Mouse (Mus musculus) intestine, embryonic 16.5 days (tissue): ENCODE results near the gene Slc48a1. TPM values are rescaled to one million over a fixed set of nuclear protein-coding genes. Genes with fewer than 3 reads are reported as not detected.

Experiments used
- ATAC-seq: fragments of 200-750 bp; cut with Nextera tagmentation; 2 replicates; pipeline ENCODE4 v1.8.0; 2017; ENCODE audit warnings: moderate TSS enrichment, moderate library complexity
- H3K27ac ChIP-seq: fragments of 300-500 bp; sonication (generic); 2 replicates; pipeline ENCODE4 v1.5.1; 2014; ENCODE audit warnings: mild to moderate bottlenecking, low read length
- H3K27me3 ChIP-seq: fragments of 300-500 bp; sonication (generic); replicated peaks from 2 replicates; pipeline ENCODE4 v1.6.1; 2014; ENCODE audit warnings: low read length, control low read depth, mixed read lengths; ENCODE audit not compliant: control insufficient read depth, insufficient read depth
- H3K36me3 ChIP-seq: fragments of 300-500 bp; sonication (generic); 2 replicates; pipeline ENCODE4 v1.6.1; 2014; ENCODE audit warnings: low read length, control low read depth; ENCODE audit not compliant: control insufficient read depth, insufficient read depth
- H3K4me1 ChIP-seq: fragments of 300-500 bp; sonication (generic); 2 replicates; pipeline ENCODE4 v1.6.1; 2014; ENCODE audit warnings: low read length, control low read depth, mixed read lengths; ENCODE audit not compliant: control insufficient read depth, insufficient read depth
- H3K4me2 ChIP-seq: fragments of 300-500 bp; sonication (generic); 2 replicates; pipeline ENCODE4 v1.6.1; 2014; ENCODE audit warnings: low read depth, low read length, control low read depth
- H3K4me3 ChIP-seq: fragments of 300-500 bp; sonication (generic); 2 replicates; pipeline ENCODE4 v1.5.1; 2014; ENCODE audit warnings: mild to moderate bottlenecking, low read length
- H3K9ac ChIP-seq: fragments of 300-500 bp; sonication (generic); 2 replicates; pipeline ENCODE4 v1.6.1; 2014; ENCODE audit warnings: low read depth, low read length
- H3K9me3 ChIP-seq: fragments of 300-500 bp; sonication (generic); 2 replicates; pipeline ENCODE4 v1.6.1; 2016; ENCODE audit warnings: low read length, control low read depth; ENCODE audit not compliant: control insufficient read depth
- WGBS: fragments of 180-500 bp; shearing (Covaris S2); extraction: QIAGEN DNeasy Blood & Tissue Kit; methylation state at CpG from one replicate; pipeline ENCODE4 v1.1.7; 2014; 5-methylcytosine and 5-hydroxymethylcytosine counted together
- polyA plus RNA-seq: library from polyadenylated mRNA; unstranded; fragments of >200 nt; fragmentation: Nextera tagmentation; extraction: Ambion mirVana; gene quantifications from 2 replicates; pipeline ENCODE4 v1.2.1, GENCODE M21; 2015

The Slc48a1 gene
- polyA plus RNA-seq, 1 experiment from 2014 or later: 26.9 TPM

DNA sequence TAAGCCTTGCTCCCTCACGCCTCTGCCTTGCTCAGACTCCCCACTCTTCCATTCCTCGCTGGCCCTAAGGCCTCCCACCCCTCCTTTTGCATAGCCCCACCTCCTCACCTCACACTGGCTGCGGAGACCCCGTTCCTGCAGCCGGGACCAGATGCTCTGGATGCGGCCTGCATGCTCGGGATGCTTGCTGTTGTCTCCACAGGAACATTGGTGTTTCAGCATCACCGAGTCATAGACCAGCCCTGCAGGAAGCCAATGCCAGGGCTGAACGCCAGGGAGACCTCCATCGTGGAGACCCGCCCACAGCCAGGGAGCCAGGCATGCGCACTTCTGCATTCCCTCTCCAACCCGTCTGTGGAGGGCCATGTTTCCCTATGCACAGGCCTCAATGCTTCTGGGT lies 24.3 kb downstream of the Slc48a1 start:
- no peak for ATAC-seq
- Histone ChIP-seq H3K4me1 (no peaks in the 10 kb centered on the region), H3K36me3 (peaks cover 14% of the 10 kb centered on the region), H3K9ac (no peak overlapping the region), H3K4me2 (no peak overlapping the region), H3K27ac (no peak overlapping the region), H3K27me3 (no peaks in the 10 kb centered on the region), H3K9me3 (no peaks in the 10 kb centered on the region), H3K4me3 (no peak overlapping the region)
- 32% methylated on average over 13 of the region's 13 CpGs for WGBS

DNA sequence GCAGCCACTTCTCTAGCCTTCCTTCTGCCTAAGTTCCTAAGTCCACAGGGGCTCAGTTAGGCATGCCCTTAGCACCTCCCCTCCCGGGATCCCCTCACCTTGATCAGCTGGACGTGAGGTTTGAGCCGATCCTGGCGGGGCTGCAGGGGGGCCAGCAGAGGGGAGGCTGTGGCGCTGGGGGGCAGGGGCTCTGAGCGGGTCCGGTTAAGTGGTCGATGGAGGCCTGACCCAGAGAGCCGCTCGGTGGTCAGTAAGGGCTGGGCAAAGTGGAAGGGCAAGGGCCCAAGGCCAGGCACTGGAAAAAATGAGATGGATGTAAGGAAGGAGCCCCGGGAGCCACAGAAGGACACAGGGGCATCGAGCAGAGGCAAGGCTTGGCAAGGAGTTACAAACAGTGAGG lies 29.5 kb downstream of the Slc48a1 start:
- Histone ChIP-seq H3K36me3 (peaks cover 6% of the 10 kb centered on the region), H3K4me2 (no peak overlapping the region), H3K4me3 (no peak overlapping the region), H3K27ac (no peak overlapping the region), H3K27me3 (no peaks in the 10 kb centered on the region), H3K9ac (no peak overlapping the region), H3K9me3 (no peaks in the 10 kb centered on the region), H3K4me1 (peaks cover 8% of the 10 kb centered on the region)
- WGBS: 76% methylated on average over 12 of the region's 12 CpGs
- no peak for ATAC-seq

DNA sequence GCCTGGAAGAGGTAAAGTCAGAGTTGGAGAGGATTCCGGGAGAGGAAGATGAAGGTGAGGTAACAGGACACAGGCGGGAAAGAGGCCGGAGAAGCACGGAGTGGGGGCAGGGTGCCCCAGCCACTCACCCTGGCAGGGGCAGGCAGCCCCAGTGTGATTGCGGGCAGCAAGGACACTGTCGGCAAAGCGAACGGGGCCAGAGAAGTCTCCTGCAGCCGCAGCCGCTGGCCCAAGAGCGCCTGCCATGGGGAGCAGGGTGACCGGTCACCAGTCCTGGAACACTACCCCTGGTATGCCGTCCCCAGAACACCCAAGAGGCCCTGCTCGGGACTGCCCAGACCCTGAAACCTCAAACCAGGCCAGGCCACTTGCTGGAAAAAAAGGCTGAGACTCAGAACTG lies 30.2 kb downstream of the Slc48a1 start:
- ATAC-seq: no peak
- H3K27ac ChIP-seq: no peak overlapping the region
- no peaks in the 10 kb centered on the region for H3K9me3 ChIP-seq
- H3K36me3 ChIP-seq: peaks cover 6% of the 10 kb centered on the region
- no peak overlapping the region for H3K9ac ChIP-seq
- no peak overlapping the region for H3K4me3 ChIP-seq
- H3K4me1 ChIP-seq: peaks cover 14% of the 10 kb centered on the region
- 88% methylated on average over 14 of the region's 14 CpGs for WGBS
- no peaks in the 10 kb centered on the region for H3K27me3 ChIP-seq
- no peak overlapping the region for H3K4me2 ChIP-seq

DNA sequence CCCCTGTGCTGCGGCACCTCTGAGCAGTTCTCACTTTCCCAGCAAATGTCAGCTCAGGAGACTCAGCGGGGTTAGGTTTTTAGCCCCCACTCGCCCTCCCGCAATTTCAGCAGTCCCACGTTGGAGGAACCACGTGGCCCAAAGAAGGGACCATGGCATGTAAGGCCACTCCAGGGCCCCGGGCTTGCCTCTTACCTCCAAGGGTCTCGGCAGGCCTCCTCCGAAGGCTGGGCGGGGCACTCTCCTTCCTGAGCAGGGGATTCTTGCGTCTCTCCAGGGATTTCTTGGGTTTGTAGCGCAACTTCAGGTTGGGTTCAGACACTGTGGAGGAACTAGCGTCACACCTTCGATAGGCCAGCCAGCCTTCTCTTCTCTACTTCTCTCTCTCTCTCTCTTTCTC lies 30.9 kb downstream of the Slc48a1 start:
- H3K27me3 ChIP-seq: no peaks in the 10 kb centered on the region
- H3K36me3 ChIP-seq: peaks cover 6% of the 10 kb centered on the region
- ATAC-seq: no peak
- WGBS: 81% methylated on average over 14 of the region's 14 CpGs
- no peaks in the 10 kb centered on the region for H3K9me3 ChIP-seq
- H3K4me1 ChIP-seq: peaks cover 21% of the 10 kb centered on the region
- no peak overlapping the region for H3K27ac ChIP-seq
- no peak overlapping the region for H3K9ac ChIP-seq
- no peak overlapping the region for H3K4me3 ChIP-seq
- no peak overlapping the region for H3K4me2 ChIP-seq

DNA sequence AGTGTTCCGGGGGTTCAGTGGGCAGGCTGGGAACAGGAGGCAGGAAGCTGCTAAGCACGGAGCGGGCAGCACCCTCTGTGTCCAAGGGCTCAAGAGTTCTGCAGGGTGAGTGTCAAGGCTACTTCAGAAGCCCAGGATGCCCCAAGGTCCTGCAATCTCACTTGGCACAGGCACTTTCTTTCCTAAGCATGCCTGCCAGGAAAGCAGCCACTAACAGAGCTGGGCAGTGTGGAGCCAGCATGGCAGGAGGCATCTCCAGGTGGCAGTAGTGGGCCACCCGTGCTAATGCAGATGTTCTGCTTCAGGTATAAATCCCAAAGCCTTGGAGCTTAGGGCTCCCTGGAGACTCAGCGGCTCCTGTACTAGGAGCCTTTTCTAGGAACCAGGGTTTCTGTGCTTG lies 31.6 kb downstream of the Slc48a1 start:
- Histone ChIP-seq H3K4me2 (no peak overlapping the region), H3K9ac (no peak overlapping the region), H3K36me3 (peaks cover 4% of the 10 kb centered on the region), H3K9me3 (no peaks in the 10 kb centered on the region), H3K27me3 (no peaks in the 10 kb centered on the region), H3K27ac (no peak overlapping the region), H3K4me1 (peaks cover 27% of the 10 kb centered on the region), H3K4me3 (no peak overlapping the region)
- 82% methylated on average over 5 of the region's 5 CpGs for WGBS
- no peak for ATAC-seq

DNA sequence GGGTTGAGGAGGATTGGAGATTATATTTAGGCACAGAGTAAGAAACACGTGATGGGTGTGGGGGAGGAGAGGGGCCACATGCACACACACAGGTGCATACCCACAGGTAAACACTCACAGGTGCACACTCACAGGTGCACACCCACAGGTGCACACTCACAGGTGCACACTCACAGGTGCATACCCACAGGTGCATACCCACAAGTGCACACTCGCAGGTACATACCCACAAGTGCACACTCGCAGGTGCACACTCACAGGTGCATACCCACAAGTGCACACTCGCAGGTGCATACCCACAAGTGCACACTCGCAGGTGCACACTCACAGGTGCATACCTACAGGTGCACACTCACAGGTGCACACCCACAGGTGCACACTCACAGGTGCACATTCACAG lies 32.1 kb downstream of the Slc48a1 start:
- Histone ChIP-seq H3K27me3 (no peaks in the 10 kb centered on the region), H3K9ac (no peak overlapping the region), H3K36me3 (peaks cover 3% of the 10 kb centered on the region; the same call in 1 of the 2 replicates), H3K4me2 (no peak overlapping the region), H3K4me1 (peaks cover 32% of the 10 kb centered on the region), H3K9me3 (no peaks in the 10 kb centered on the region), H3K27ac (no peak overlapping the region), H3K4me3 (no peak overlapping the region)
- 93% methylated on average over 5 of the region's 5 CpGs for WGBS
- ATAC-seq: no peak

DNA sequence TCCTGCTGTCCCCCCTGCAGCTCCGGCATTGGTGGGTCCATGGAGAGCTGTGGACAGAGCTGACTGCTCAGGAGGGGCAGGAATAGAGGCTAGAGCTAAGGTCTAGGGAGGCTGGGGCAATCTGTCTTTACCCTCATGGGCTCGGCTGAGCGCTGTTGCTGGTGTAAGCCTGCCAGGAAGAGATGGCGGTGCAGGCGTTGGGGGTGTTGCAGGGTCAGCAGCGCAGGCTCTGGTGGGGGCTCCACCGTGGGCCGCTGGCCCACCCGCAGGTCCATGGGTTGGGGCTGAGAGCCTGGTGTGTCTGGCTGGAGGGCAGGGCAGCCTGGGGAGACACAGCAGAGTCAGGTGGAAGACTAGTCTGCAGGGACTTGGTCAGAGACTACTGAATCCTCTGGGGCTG lies 33.0 kb downstream of the Slc48a1 start:
- no peaks in the 10 kb centered on the region for H3K27me3 ChIP-seq
- peaks cover 3% of the 10 kb centered on the region; the same call in 1 of the 2 replicates for H3K36me3 ChIP-seq
- H3K4me2 ChIP-seq: no peak overlapping the region
- H3K4me3 ChIP-seq: no peak overlapping the region
- peaks cover 32% of the 10 kb centered on the region for H3K4me1 ChIP-seq
- no peak for ATAC-seq
- no peak overlapping the region for H3K9ac ChIP-seq
- no peaks in the 10 kb centered on the region for H3K9me3 ChIP-seq
- no peak overlapping the region for H3K27ac ChIP-seq
- 87% methylated on average over 9 of the region's 9 CpGs for WGBS

DNA sequence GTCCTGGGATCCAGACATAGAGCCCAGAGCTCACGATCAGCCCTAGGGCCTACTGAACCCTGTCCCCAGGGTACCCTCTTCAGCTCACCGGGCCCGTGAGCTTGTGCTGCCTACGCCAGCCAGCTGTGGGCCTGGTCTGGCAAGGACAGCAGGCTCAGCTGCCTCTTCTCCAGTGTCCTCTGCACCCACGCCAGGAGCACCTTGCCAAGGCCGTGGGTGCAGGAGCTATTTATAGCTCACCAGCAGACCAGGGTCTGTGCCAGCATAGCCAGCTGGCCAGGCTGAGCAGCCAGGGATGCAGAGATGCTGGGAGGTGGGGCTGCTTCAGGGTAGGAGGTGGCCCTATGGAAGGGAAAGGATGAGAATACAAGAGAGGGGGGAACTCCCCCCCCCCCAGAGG lies 33.8 kb downstream of the Slc48a1 start:
- H3K4me3 ChIP-seq: no peak overlapping the region
- no peak overlapping the region for H3K4me2 ChIP-seq
- H3K36me3 ChIP-seq: no peaks in the 10 kb centered on the region
- WGBS: 66% methylated on average over 6 of the region's 6 CpGs
- H3K9me3 ChIP-seq: no peaks in the 10 kb centered on the region
- ATAC-seq: 0 out of 2 replicates have a peak, but pooled peaks have one; percentile 26
- no peaks in the 10 kb centered on the region for H3K27me3 ChIP-seq
- H3K9ac ChIP-seq: no peak overlapping the region
- H3K27ac ChIP-seq: peak overlapping the region; percentile 41
- peaks cover 32% of the 10 kb centered on the region for H3K4me1 ChIP-seq

DNA sequence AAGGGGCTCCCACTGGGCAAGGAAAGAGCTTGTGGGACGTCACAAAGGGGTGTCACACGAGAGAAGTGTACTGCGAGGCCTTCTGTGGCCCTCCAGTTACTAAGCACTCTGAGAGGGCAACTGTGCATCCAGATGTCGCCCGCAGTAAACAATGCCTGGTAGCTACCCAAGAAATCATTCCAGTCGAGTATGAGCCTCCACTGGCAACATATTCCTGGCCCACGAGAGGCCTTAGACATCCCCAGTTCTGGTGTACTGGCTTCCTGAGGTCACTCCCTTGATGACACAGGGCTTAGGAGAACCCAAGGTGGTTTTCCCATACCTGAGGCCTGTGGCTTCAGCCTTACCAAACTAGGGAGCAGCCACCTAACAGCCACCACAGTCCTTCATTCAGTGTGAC lies 34.6 kb downstream of the Slc48a1 start:
- ATAC-seq: no peak
- WGBS: 63% methylated on average over 7 of the region's 7 CpGs
- H3K27ac ChIP-seq: peak overlapping the region; percentile 24; the same call in 1 of the 2 replicates
- H3K4me3 ChIP-seq: no peak overlapping the region
- H3K9me3 ChIP-seq: no peaks in the 10 kb centered on the region
- H3K4me2 ChIP-seq: no peak overlapping the region
- 0 out of 2 replicates have a peak overlapping the region, but pooled peaks have one; percentile 8 for H3K9ac ChIP-seq
- H3K4me1 ChIP-seq: peaks cover 32% of the 10 kb centered on the region
- no peaks in the 10 kb centered on the region for H3K36me3 ChIP-seq
- H3K27me3 ChIP-seq: no peaks in the 10 kb centered on the region
